Mouse (Mus musculus) left cerebral cortex, postnatal 14 days (tissue): ENCODE measurements around the gene Pou3f1. TPM values are rescaled to one million over a fixed set of nuclear protein-coding genes. Genes with fewer than 3 reads are reported as not detected.
A peak's percentile ranks its signal among the peaks of the same experiment; 100 is the strongest.

Experiments
- DNase-seq, 2 experiments: peaks; one replicate each; pipeline ENCODE4 v3.0.0; 2021 to 2022; ENCODE audit warnings: low spot score in 2 of 2, mixed read lengths in 1 of 2
- intact Hi-C: fragments of 180-260 bp; cut with DNase I; formaldehyde crosslinking; loops from one replicate; pipeline ENCODE4 v1.15.1; 2025
- long read RNA-seq, 2 experiments: library from polyadenylated mRNA; stranded (forward); transcript quantifications; one replicate each; pipeline ENCODE4 v2.0.0; 2021
- total RNA-seq, 2 experiments: library from RNA; stranded (reverse); gene quantifications; 2 replicates each; pipeline ENCODE4 v1.2.3; 2021

Gene Pou3f1
- 10 to 100 TPM; 29.9 to 30.1 TPM for total RNA-seq
- long read RNA-seq, experiment 1, transcript Pou3f1-201 (1 exons, 3,849 nt): major isoform, 149 of 149 reads
- long read RNA-seq, experiment 1, partial matches to known transcripts: 0 of 149 reads
- long read RNA-seq, experiment 1, other reads (novel, unspliced or antisense): 0 of 149 reads
- long read RNA-seq, experiment 2, transcript Pou3f1-201 (1 exons, 3,849 nt): major isoform, 120 of 120 reads
- long read RNA-seq, experiment 2, partial matches to known transcripts: 0 of 120 reads
- long read RNA-seq, experiment 2, other reads (novel, unspliced or antisense): 0 of 120 reads

GRCm38 (mm10) chr4:124656518-124656853 lies at the start of gene Pou3f1:
TSS of gene Pou3f1 (plus strand) at chr4:124656807.
- DNase-seq: no peak
- intact Hi-C loops: no loop called here

GRCm38 (mm10) chr4:124607166-124607565 lies 49.4 kb upstream of the Pou3f1 start:
- intact Hi-C loops: no loop called here
- peak; percentile 54 to 60 for DNase-seq

- intact Hi-C loops: no loop called here
- no peak for DNase-seq
Measured at GRCm38 (mm10) chr4:124610066-124610465, 46.5 kb upstream of the Pou3f1 start.

- intact Hi-C loops: no loop called here
- no peak for DNase-seq
Measured at GRCm38 (mm10) chr4:124610703-124611102, 45.9 kb upstream of the Pou3f1 start, which contains the start of gene 3100002H09Rik. TSS of gene 3100002H09Rik (minus strand) at chr4:124610803.

GRCm38 (mm10) chr4:124611768-124612167 lies 44.8 kb upstream of the Pou3f1 start:
- intact Hi-C loops: no loop called here
- DNase-seq: no peak

- no peak for DNase-seq
- intact Hi-C loops: no loop called here
Measured at GRCm38 (mm10) chr4:124614189-124614588, 42.4 kb upstream of the Pou3f1 start.

- intact Hi-C loops: no loop called here
- DNase-seq: no peak
Measured at GRCm38 (mm10) chr4:124615406-124615960, 41.1 kb upstream of the Pou3f1 start.

GRCm38 (mm10) chr4:124615986-124616385 lies 40.6 kb upstream of the Pou3f1 start:
- intact Hi-C loops: no loop called here
- no peak for DNase-seq

GRCm38 (mm10) chr4:124616636-124617035 lies 40.0 kb upstream of the Pou3f1 start:
- intact Hi-C loops: no loop called here
- no peak for DNase-seq

- intact Hi-C loops: no loop called here
- DNase-seq: no peak
Measured at GRCm38 (mm10) chr4:124618599-124618998, 38.0 kb upstream of the Pou3f1 start.

GRCm38 (mm10) chr4:124621406-124621805 lies 35.2 kb upstream of the Pou3f1 start:
- DNase-seq: no peak
- intact Hi-C loops: no loop called here

- DNase-seq: no peak
- intact Hi-C loops: no loop called here
Measured at GRCm38 (mm10) chr4:124622566-124622965, 34.0 kb upstream of the Pou3f1 start.

GRCm38 (mm10) chr4:124624111-124624581 lies 32.5 kb upstream of the Pou3f1 start:
- DNase-seq: peak; percentile 22 to 45

GRCm38 (mm10) chr4:124626836-124627235 lies 29.8 kb upstream of the Pou3f1 start:
- intact Hi-C loops: no loop called here
- DNase-seq: no peak

More at GRCm38 (mm10) chr4:124624111-124624581, 32.5 kb upstream of the Pou3f1 start:
- intact Hi-C loops: no loop called here

- DNase-seq: no peak
- intact Hi-C loops: no loop called here
Measured at GRCm38 (mm10) chr4:124631456-124631855, 25.2 kb upstream of the Pou3f1 start.

GRCm38 (mm10) chr4:124632856-124633255 lies 23.8 kb upstream of the Pou3f1 start:
- DNase-seq: no peak

GRCm38 (mm10) chr4:124633281-124633680 lies 23.3 kb upstream of the Pou3f1 start:
- DNase-seq: no peak
- intact Hi-C loops: no loop called here

More at GRCm38 (mm10) chr4:124632856-124633255, 23.8 kb upstream of the Pou3f1 start:
- intact Hi-C loops: no loop called here

- intact Hi-C loops: no loop called here
Measured at GRCm38 (mm10) chr4:124639715-124640114, 16.9 kb upstream of the Pou3f1 start.

GRCm38 (mm10) chr4:124643859-124644258 lies 12.7 kb upstream of the Pou3f1 start:
- no peak for DNase-seq
- intact Hi-C loops: no loop called here

More at GRCm38 (mm10) chr4:124639715-124640114, 16.9 kb upstream of the Pou3f1 start:
- no peak for DNase-seq

- intact Hi-C loops: no loop called here
- no peak for DNase-seq
Measured at GRCm38 (mm10) chr4:124644974-124645433, 11.6 kb upstream of the Pou3f1 start.

- DNase-seq: no peak
- intact Hi-C loops: no loop called here
Measured at GRCm38 (mm10) chr4:124646591-124646990, 10.0 kb upstream of the Pou3f1 start.
